In the genomic region with DNA sequence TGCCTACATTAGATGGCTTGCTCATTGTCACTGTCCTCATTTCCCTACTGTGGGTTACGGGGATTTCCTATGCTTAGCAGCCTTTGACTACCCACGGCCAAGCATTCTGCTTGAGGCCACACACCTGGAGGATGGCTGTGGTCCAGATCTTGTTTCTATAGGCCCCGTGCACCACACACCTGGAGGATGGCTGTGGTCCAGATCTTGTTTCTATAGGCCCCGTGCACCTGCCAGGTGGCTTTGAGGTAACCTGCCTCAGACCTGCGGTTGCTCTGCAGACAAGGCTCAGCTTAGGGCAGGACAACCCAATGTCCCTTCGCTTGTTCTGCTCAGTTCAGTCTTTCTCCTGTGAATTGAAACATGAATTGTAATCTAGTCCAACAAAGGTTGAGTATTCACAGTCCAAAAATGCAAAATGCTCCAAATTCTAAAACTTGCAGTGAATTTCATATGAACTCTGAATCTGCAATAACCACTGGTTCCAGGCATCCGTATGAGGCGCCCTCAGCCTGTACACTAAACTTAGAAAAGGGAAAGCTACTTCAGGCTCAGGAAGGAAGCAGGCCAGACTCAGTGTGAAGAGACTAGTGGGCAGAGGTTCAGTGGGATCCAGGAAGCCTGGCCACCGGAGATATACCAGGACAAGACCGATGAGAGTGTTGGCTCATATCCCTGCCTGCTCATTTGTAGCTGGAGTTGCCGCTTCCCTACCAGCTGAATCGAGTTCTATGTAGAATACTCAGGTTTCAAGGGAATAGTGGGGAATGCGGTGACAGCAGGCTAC, we compare ENCODE assay signal across 22 mouse cellular contexts. TPM values are rescaled to one million over a fixed set of nuclear protein-coding genes. Genes with fewer than 3 reads are reported as not detected.
A peak's percentile ranks its signal among the peaks of the same experiment; 100 is the strongest.
DNase-seq lines count a peak whose midpoint lies in the region; ATAC-seq and TF ChIP-seq lines count a peak whose summit lies in the region.
"Had no signal": no experiment of that assay in that cellular context is flagged by ENCODE, and none has a peak within 500 bp of the region (broad histone marks: within the 10 kb centered on the region; RNA-seq: fewer than 3 reads in every experiment).

No protein-coding gene starts in this region.

- no peaks in the 10 kb centered on the region for H3K27me3 ChIP-seq in thymus, adult 2 months (ENCODE audit: control insufficient read depth, insufficient read depth, low read length)
- H3K27me3 ChIP-seq: heart, embryonic 15.5 days; hindbrain, embryonic 15.5 days; intestine, embryonic 15.5 days; limb, embryonic 12.5 days; liver, embryonic 12.5 days; midbrain, embryonic 13.5 days; neural tube, embryonic 13.5 days had no signal

- no peak for DNase-seq in gastrocnemius, adult 2 months
- no peak for DNase-seq in gastrocnemius, postnatal 14 days
- DNase-seq in kidney, adult 9 months: peak; percentile 58
- DNase-seq in kidney, postnatal 4 days: no peak
- DNase-seq in thymus, adult 2 months: no peak
- DNase-seq in thymus, postnatal 10 days (ENCODE audit: low spot score in 2 of 2): no peak
- DNase-seq in urinary bladder, adult 2 months (ENCODE audit: low spot score): no peak
- DNase-seq: cerebellum, adult 2 months; heart, postnatal 4 days; layer of hippocampus, adult 9-11 months; lung, embryonic 14.5 days; spleen, adult 18-20 months had no signal

- H3K4me1 ChIP-seq in thymus, adult 2 months (replicated peaks; ENCODE audit: control insufficient read depth, insufficient read depth, low read length): peaks cover 53% of the 10 kb centered on the region
- H3K4me1 ChIP-seq: hindbrain, embryonic 15.5 days; limb, embryonic 12.5 days; liver, embryonic 12.5 days; midbrain, embryonic 13.5 days; neural tube, embryonic 13.5 days had no signal

- TF ChIP-seq POLR2A in thymus, adult 2 months (IDR thresholded peaks at IDR 0.05; ENCODE audit: control insufficient read depth, extremely low read depth, insufficient read depth, low read length, poor library complexity): no peak

- 49% methylated on average over 13 of the region's 13 CpGs for WGBS in thymus, adult 2 months

- no peak overlapping the region for H3K4me3 ChIP-seq in gastrocnemius, adult 2 months
- H3K4me3 ChIP-seq in thymus, adult 2 months (ENCODE audit: control insufficient read depth, insufficient read depth, low read length): no peak overlapping the region
- H3K4me3 ChIP-seq: erythroblast, embryonic 14.5 days; heart, embryonic 15.5 days; hindbrain, embryonic 15.5 days; intestine, embryonic 15.5 days; limb, embryonic 12.5 days; liver, embryonic 12.5 days; midbrain, embryonic 13.5 days; neural tube, embryonic 13.5 days had no signal

- intact Hi-C loops in gastrocnemius, adult 2 months (cut with DNase I): loop anchor here (10.0 kb wide), 1 partner anchor 72 kb away; no protein-coding TSS in a partner anchor
- intact Hi-C loops in gastrocnemius, postnatal 14 days (cut with DNase I; ENCODE audit: low total_unique reads): loop anchor here (10.0 kb wide), 1 partner anchor 68 kb away; no protein-coding TSS in a partner anchor

- no peak for ATAC-seq in erythroid progenitor cell, adult 5-6 weeks (replicated peaks; ENCODE audit: low FRiP score, poor library complexity, severe bottlenecking)
- ATAC-seq: forebrain, embryonic 16.5 days; intestine, embryonic 15.5 days; liver, embryonic 12.5 days; midbrain, embryonic 13.5 days had no signal

- TF ChIP-seq CTCF in gastrocnemius, adult 2 months (IDR thresholded peaks at IDR 0.05): no peak
- TF ChIP-seq CTCF in thymus, adult 2 months (IDR thresholded peaks at IDR 0.05; ENCODE audit: borderline replicate concordance, control insufficient read depth, extremely low read depth, insufficient read depth, low read length, poor library complexity): no peak

- H3K36me3 ChIP-seq in thymus, adult 2 months (ENCODE audit: control insufficient read depth, insufficient read depth, low read length): 0 out of 2 replicates have a peak, but pooled peaks cover 3% of the 10 kb centered on the region

- 0 out of 2 replicates have a peak overlapping the region, but pooled peaks have one; percentile 1 for H3K27ac ChIP-seq in gastrocnemius, adult 2 months
- H3K27ac ChIP-seq in thymus, adult 2 months (ENCODE audit: control insufficient read depth, insufficient read depth, low read length): peak overlapping the region; percentile 9; the same call in 1 of the 2 replicates
- H3K27ac ChIP-seq: heart, embryonic 15.5 days; hindbrain, embryonic 15.5 days; intestine, embryonic 15.5 days; limb, embryonic 12.5 days; liver, embryonic 12.5 days; midbrain, embryonic 13.5 days; neural tube, embryonic 13.5 days had no signal

RNA-seq across cellular contexts. Expression of gene Degs2, which starts 19.7 kb away (rescaled TPM):
- not detected for total RNA-seq in gastrocnemius, adult 2 months (2021)
- under 1 TPM in 1 of 2 experiments, not detected in 1; 0.51 TPM for total RNA-seq in gastrocnemius, postnatal 14 days (2021)
- 21.1 and 21.6 TPM in 2 replicates for polyA plus RNA-seq in thymus, adult 2 months (2012; rRNA removed)
- not detected in 2 replicates for total RNA-seq in erythroid progenitor cell, adult 5-6 weeks (2015; ENCODE audit: low replicate concordance)
- total RNA-seq in erythroid progenitor cell, adult 5-6 weeks (2017; ENCODE audit: low replicate concordance): not detected in 2 replicates
- polyA plus RNA-seq in urinary bladder, adult 2 months (2012; rRNA removed): 55.0 and 72.3 TPM in 2 replicates
- total RNA-seq: heart, postnatal 4 days had no signal
- polyA plus RNA-seq: erythroblast, embryonic 14.5 days had no signal
